Mouse (Mus musculus): ENCODE results near the gene Mettl8. TPM values are rescaled to one million over a fixed set of nuclear protein-coding genes. Genes with fewer than 3 reads are reported as not detected.

Gene Mettl8
- polyA plus RNA-seq, 1 experiment from 2014 or later = 11.2 TPM

GRCm38 (mm10) chr2:70974769-70975168, 80.6 kb downstream of the Mettl8 start:
- H3K4me1 ChIP-seq (ENCODE audit: control insufficient read depth, insufficient read depth, low read length) = peaks cover 5% of the 10 kb centered on the region; the same call in 1 of the 2 replicates
- WGBS = 97% methylated on average over 6 of the region's 6 CpGs
- H3K4me2 ChIP-seq (ENCODE audit: low read length) = no peak overlapping the region
- no peaks in the 10 kb centered on the region for H3K9me3 ChIP-seq (replicated peaks; ENCODE audit: control insufficient read depth, low read length, poor library complexity, severe bottlenecking)
- H3K27me3 ChIP-seq (ENCODE audit: control insufficient read depth, insufficient read depth, low read depth, low read length) = no peaks in the 10 kb centered on the region
- no peak overlapping the region for H3K9ac ChIP-seq (ENCODE audit: low read depth, low read length)
- H3K4me3 ChIP-seq (ENCODE audit: low read depth, low read length) = no peak overlapping the region
- ATAC-seq = no peak
- no peak overlapping the region for H3K27ac ChIP-seq (ENCODE audit: low read length)
- H3K36me3 ChIP-seq (ENCODE audit: control insufficient read depth, insufficient read depth, low read length) = no peaks in the 10 kb centered on the region

GRCm38 (mm10) chr2:70972795-70973518, 82.4 kb downstream of the Mettl8 start:
- no peak overlapping the region for H3K4me3 ChIP-seq (ENCODE audit: low read depth, low read length)
- H3K9me3 ChIP-seq (replicated peaks; ENCODE audit: control insufficient read depth, low read length, poor library complexity, severe bottlenecking) = no peaks in the 10 kb centered on the region
- no peak overlapping the region for H3K9ac ChIP-seq (ENCODE audit: low read depth, low read length)
- H3K27ac ChIP-seq (ENCODE audit: low read length) = no peak overlapping the region
- ATAC-seq = peak; percentile 42; the same call in 1 of the 2 replicates
- no peaks in the 10 kb centered on the region for H3K36me3 ChIP-seq (ENCODE audit: control insufficient read depth, insufficient read depth, low read length)
- peak overlapping the region; percentile 35 for H3K4me2 ChIP-seq (ENCODE audit: low read length)
- WGBS = 44% methylated on average over 16 of the region's 16 CpGs
- peaks cover 5% of the 10 kb centered on the region; the same call in 1 of the 2 replicates for H3K4me1 ChIP-seq (ENCODE audit: control insufficient read depth, insufficient read depth, low read length)
- no peaks in the 10 kb centered on the region for H3K27me3 ChIP-seq (ENCODE audit: control insufficient read depth, insufficient read depth, low read depth, low read length)

GRCm38 (mm10) chr2:70970158-70970741, 85.1 kb downstream of the Mettl8 start:
- Histone ChIP-seq H3K4me3 (ENCODE audit: low read depth, low read length) (no peak overlapping the region), H3K4me2 (ENCODE audit: low read length) (no peak overlapping the region), H3K27ac (ENCODE audit: low read length) (no peak overlapping the region), H3K9ac (ENCODE audit: low read depth, low read length) (no peak overlapping the region), H3K27me3 (ENCODE audit: control insufficient read depth, insufficient read depth, low read depth, low read length) (no peaks in the 10 kb centered on the region), H3K4me1 (ENCODE audit: control insufficient read depth, insufficient read depth, low read length) (peaks cover 5% of the 10 kb centered on the region; the same call in 1 of the 2 replicates), H3K36me3 (ENCODE audit: control insufficient read depth, insufficient read depth, low read length) (no peaks in the 10 kb centered on the region), H3K9me3 (replicated peaks; ENCODE audit: control insufficient read depth, low read length, poor library complexity, severe bottlenecking) (no peaks in the 10 kb centered on the region)
- ATAC-seq = no peak
- 46% methylated on average over 7 of the region's 7 CpGs for WGBS

GRCm38 (mm10) chr2:70968305-70968704, 87.1 kb downstream of the Mettl8 start:
- Histone ChIP-seq H3K4me1 (ENCODE audit: control insufficient read depth, insufficient read depth, low read length) (peaks cover 5% of the 10 kb centered on the region; the same call in 1 of the 2 replicates), H3K4me3 (ENCODE audit: low read depth, low read length) (no peak overlapping the region), H3K9ac (ENCODE audit: low read depth, low read length) (no peak overlapping the region), H3K27me3 (ENCODE audit: control insufficient read depth, insufficient read depth, low read depth, low read length) (no peaks in the 10 kb centered on the region), H3K9me3 (replicated peaks; ENCODE audit: control insufficient read depth, low read length, poor library complexity, severe bottlenecking) (no peaks in the 10 kb centered on the region), H3K4me2 (ENCODE audit: low read length) (no peak overlapping the region), H3K27ac (ENCODE audit: low read length) (no peak overlapping the region), H3K36me3 (ENCODE audit: control insufficient read depth, insufficient read depth, low read length) (no peaks in the 10 kb centered on the region)
- WGBS = 81% methylated on average over 2 of the region's 2 CpGs
- ATAC-seq = no peak

GRCm38 (mm10) chr2:70967216-70967615, 88.2 kb downstream of the Mettl8 start:
- Histone ChIP-seq H3K9ac (ENCODE audit: low read depth, low read length) (no peak overlapping the region), H3K36me3 (ENCODE audit: control insufficient read depth, insufficient read depth, low read length) (no peaks in the 10 kb centered on the region), H3K4me1 (ENCODE audit: control insufficient read depth, insufficient read depth, low read length) (no peaks in the 10 kb centered on the region), H3K9me3 (replicated peaks; ENCODE audit: control insufficient read depth, low read length, poor library complexity, severe bottlenecking) (no peaks in the 10 kb centered on the region), H3K4me3 (ENCODE audit: low read depth, low read length) (no peak overlapping the region), H3K27ac (ENCODE audit: low read length) (no peak overlapping the region), H3K27me3 (ENCODE audit: control insufficient read depth, insufficient read depth, low read depth, low read length) (no peaks in the 10 kb centered on the region), H3K4me2 (ENCODE audit: low read length) (no peak overlapping the region)
- 73% methylated on average over 1 of the region's 1 CpGs for WGBS
- ATAC-seq = no peak

- Histone ChIP-seq H3K27me3 (ENCODE audit: control insufficient read depth, insufficient read depth, low read depth, low read length) (no peaks in the 10 kb centered on the region), H3K9me3 (replicated peaks; ENCODE audit: control insufficient read depth, low read length, poor library complexity, severe bottlenecking) (no peaks in the 10 kb centered on the region), H3K36me3 (ENCODE audit: control insufficient read depth, insufficient read depth, low read length) (no peaks in the 10 kb centered on the region), H3K27ac (ENCODE audit: low read length) (no peak overlapping the region), H3K4me3 (ENCODE audit: low read depth, low read length) (no peak overlapping the region), H3K4me2 (ENCODE audit: low read length) (no peak overlapping the region), H3K4me1 (ENCODE audit: control insufficient read depth, insufficient read depth, low read length) (no peaks in the 10 kb centered on the region), H3K9ac (ENCODE audit: low read depth, low read length) (no peak overlapping the region)
- ATAC-seq = no peak
- WGBS = 90% methylated on average over 2 of the region's 2 CpGs
Observed at GRCm38 (mm10) chr2:70964809-70965208, 90.6 kb downstream of the Mettl8 start.

- Histone ChIP-seq H3K4me3 (ENCODE audit: low read depth, low read length) (no peak overlapping the region), H3K4me1 (ENCODE audit: control insufficient read depth, insufficient read depth, low read length) (no peaks in the 10 kb centered on the region), H3K9me3 (replicated peaks; ENCODE audit: control insufficient read depth, low read length, poor library complexity, severe bottlenecking) (no peaks in the 10 kb centered on the region), H3K9ac (ENCODE audit: low read depth, low read length) (no peak overlapping the region), H3K27ac (ENCODE audit: low read length) (no peak overlapping the region), H3K27me3 (ENCODE audit: control insufficient read depth, insufficient read depth, low read depth, low read length) (no peaks in the 10 kb centered on the region), H3K4me2 (ENCODE audit: low read length) (no peak overlapping the region), H3K36me3 (ENCODE audit: control insufficient read depth, insufficient read depth, low read length) (no peaks in the 10 kb centered on the region)
- ATAC-seq = no peak
- 90% methylated on average over 1 of the region's 1 CpGs for WGBS
Observed at GRCm38 (mm10) chr2:70962921-70963320, 92.5 kb downstream of the Mettl8 start.

- no peak overlapping the region for H3K4me2 ChIP-seq (ENCODE audit: low read length)
Observed at GRCm38 (mm10) chr2:70961086-70961941, 94.1 kb downstream of the Mettl8 start.

More at GRCm38 (mm10) chr2:70961086-70961941, 94.1 kb downstream of the Mettl8 start:
- Histone ChIP-seq H3K27ac (ENCODE audit: low read length) (no peak overlapping the region), H3K36me3 (ENCODE audit: control insufficient read depth, insufficient read depth, low read length) (no peaks in the 10 kb centered on the region), H3K4me3 (ENCODE audit: low read depth, low read length) (no peak overlapping the region), H3K27me3 (ENCODE audit: control insufficient read depth, insufficient read depth, low read depth, low read length) (no peaks in the 10 kb centered on the region), H3K9me3 (replicated peaks; ENCODE audit: control insufficient read depth, low read length, poor library complexity, severe bottlenecking) (no peaks in the 10 kb centered on the region), H3K9ac (ENCODE audit: low read depth, low read length) (no peak overlapping the region), H3K4me1 (ENCODE audit: control insufficient read depth, insufficient read depth, low read length) (no peaks in the 10 kb centered on the region)
- WGBS = 65% methylated on average over 6 of the region's 6 CpGs
- ATAC-seq = no peak
